Mouse (Mus musculus): ENCODE results near the gene 1700028K03Rik. TPM values are rescaled to one million over a fixed set of nuclear protein-coding genes. Genes with fewer than 3 reads are reported as not detected.

1700028K03Rik gene
- polyA plus RNA-seq, 1 experiment from 2014 or later = 0.48 TPM

- Histone ChIP-seq H3K4me1 (replicated peaks; ENCODE audit: control insufficient read depth, insufficient read depth, low read length) (no peaks in the 10 kb centered on the region), H3K4me2 (replicated peaks; ENCODE audit: low read depth, low read length) (no peak overlapping the region), H3K9ac (ENCODE audit: low read depth, low read length) (no peak overlapping the region), H3K27me3 (ENCODE audit: control insufficient read depth, insufficient read depth, low read length) (no peaks in the 10 kb centered on the region), H3K4me3 (ENCODE audit: low read depth, low read length) (no peak overlapping the region), H3K36me3 (ENCODE audit: control insufficient read depth, insufficient read depth, low read length) (no peaks in the 10 kb centered on the region), H3K9me3 (ENCODE audit: control insufficient read depth, low read length) (no peaks in the 10 kb centered on the region), H3K27ac (ENCODE audit: low read depth, low read length) (no peak overlapping the region)
- 89% methylated on average over 6 of the region's 6 CpGs for WGBS
- DNase-seq (ENCODE audit: low spot score) (no peak), ATAC-seq (ENCODE audit: low FRiP score) (no peak)
Measured at GRCm38 (mm10) chr5:107521386-107521785, 13.1 kb upstream of the 1700028K03Rik start.

- H3K9ac ChIP-seq (ENCODE audit: low read depth, low read length) = no peak overlapping the region
- H3K4me3 ChIP-seq (ENCODE audit: low read depth, low read length) = no peak overlapping the region
- H3K9me3 ChIP-seq (ENCODE audit: control insufficient read depth, low read length) = no peaks in the 10 kb centered on the region
- DNase-seq (ENCODE audit: low spot score) (no peak), ATAC-seq (ENCODE audit: low FRiP score) (no peak)
- no peak overlapping the region for H3K4me2 ChIP-seq (replicated peaks; ENCODE audit: low read depth, low read length)
- H3K4me1 ChIP-seq (replicated peaks; ENCODE audit: control insufficient read depth, insufficient read depth, low read length) = no peaks in the 10 kb centered on the region
- no peak overlapping the region for H3K27ac ChIP-seq (ENCODE audit: low read depth, low read length)
- H3K36me3 ChIP-seq (ENCODE audit: control insufficient read depth, insufficient read depth, low read length) = no peaks in the 10 kb centered on the region
- no peaks in the 10 kb centered on the region for H3K27me3 ChIP-seq (ENCODE audit: control insufficient read depth, insufficient read depth, low read length)
- WGBS = 89% methylated on average over 7 of the region's 7 CpGs
Measured at GRCm38 (mm10) chr5:107521897-107522296, 12.6 kb upstream of the 1700028K03Rik start.

GRCm38 (mm10) chr5:107524281-107524680 lies 10.2 kb upstream of the 1700028K03Rik start:
- ATAC-seq (ENCODE audit: low FRiP score) = no peak
- DNase-seq (ENCODE audit: low spot score) = no peak
- no peak overlapping the region for H3K4me3 ChIP-seq (ENCODE audit: low read depth, low read length)
- H3K4me2 ChIP-seq (replicated peaks; ENCODE audit: low read depth, low read length) = no peak overlapping the region
- H3K4me1 ChIP-seq (replicated peaks; ENCODE audit: control insufficient read depth, insufficient read depth, low read length) = no peaks in the 10 kb centered on the region
- WGBS = 88% methylated on average over 10 of the region's 10 CpGs
- no peak overlapping the region for H3K27ac ChIP-seq (ENCODE audit: low read depth, low read length)
- no peaks in the 10 kb centered on the region for H3K27me3 ChIP-seq (ENCODE audit: control insufficient read depth, insufficient read depth, low read length)
- no peaks in the 10 kb centered on the region for H3K36me3 ChIP-seq (ENCODE audit: control insufficient read depth, insufficient read depth, low read length)
- H3K9ac ChIP-seq (ENCODE audit: low read depth, low read length) = no peak overlapping the region
- H3K9me3 ChIP-seq (ENCODE audit: control insufficient read depth, low read length) = no peaks in the 10 kb centered on the region

- Histone ChIP-seq H3K27ac (ENCODE audit: low read depth, low read length) (no peak overlapping the region), H3K4me2 (replicated peaks; ENCODE audit: low read depth, low read length) (no peak overlapping the region), H3K27me3 (ENCODE audit: control insufficient read depth, insufficient read depth, low read length) (no peaks in the 10 kb centered on the region), H3K4me1 (replicated peaks; ENCODE audit: control insufficient read depth, insufficient read depth, low read length) (no peaks in the 10 kb centered on the region), H3K9me3 (ENCODE audit: control insufficient read depth, low read length) (no peaks in the 10 kb centered on the region), H3K36me3 (ENCODE audit: control insufficient read depth, insufficient read depth, low read length) (no peaks in the 10 kb centered on the region), H3K4me3 (ENCODE audit: low read depth, low read length) (no peak overlapping the region), H3K9ac (ENCODE audit: low read depth, low read length) (no peak overlapping the region)
- no peak for DNase-seq (ENCODE audit: low spot score)
- 92% methylated on average over 3 of the region's 3 CpGs for WGBS
- no peak for ATAC-seq (ENCODE audit: low FRiP score)
Measured at GRCm38 (mm10) chr5:107528856-107529255, 5.7 kb upstream of the 1700028K03Rik start.

- no peak for ATAC-seq (ENCODE audit: low FRiP score)
- WGBS = 73% methylated on average over 2 of the region's 2 CpGs
- H3K9me3 ChIP-seq (ENCODE audit: control insufficient read depth, low read length) = no peaks in the 10 kb centered on the region
- no peak overlapping the region for H3K9ac ChIP-seq (ENCODE audit: low read depth, low read length)
- no peak overlapping the region for H3K4me2 ChIP-seq (replicated peaks; ENCODE audit: low read depth, low read length)
- no peak overlapping the region for H3K4me3 ChIP-seq (ENCODE audit: low read depth, low read length)
- no peak overlapping the region for H3K27ac ChIP-seq (ENCODE audit: low read depth, low read length)
- no peak for DNase-seq (ENCODE audit: low spot score)
- no peaks in the 10 kb centered on the region for H3K36me3 ChIP-seq (ENCODE audit: control insufficient read depth, insufficient read depth, low read length)
- no peaks in the 10 kb centered on the region for H3K4me1 ChIP-seq (replicated peaks; ENCODE audit: control insufficient read depth, insufficient read depth, low read length)
- H3K27me3 ChIP-seq (ENCODE audit: control insufficient read depth, insufficient read depth, low read length) = no peaks in the 10 kb centered on the region
Measured at GRCm38 (mm10) chr5:107533590-107533989, 919 bp upstream of the 1700028K03Rik start.

- Histone ChIP-seq H3K9me3 (ENCODE audit: control insufficient read depth, low read length) (no peaks in the 10 kb centered on the region), H3K9ac (ENCODE audit: low read depth, low read length) (no peak overlapping the region), H3K4me3 (ENCODE audit: low read depth, low read length) (no peak overlapping the region), H3K27me3 (ENCODE audit: control insufficient read depth, insufficient read depth, low read length) (no peaks in the 10 kb centered on the region), H3K4me2 (replicated peaks; ENCODE audit: low read depth, low read length) (no peak overlapping the region), H3K36me3 (ENCODE audit: control insufficient read depth, insufficient read depth, low read length) (no peaks in the 10 kb centered on the region), H3K4me1 (replicated peaks; ENCODE audit: control insufficient read depth, insufficient read depth, low read length) (no peaks in the 10 kb centered on the region), H3K27ac (ENCODE audit: low read depth, low read length) (no peak overlapping the region)
- ATAC-seq (ENCODE audit: low FRiP score) (no peak), DNase-seq (ENCODE audit: low spot score) (no peak)
- WGBS = 29% methylated on average over 7 of the region's 7 CpGs
Measured at GRCm38 (mm10) chr5:107541696-107542095, 7.2 kb downstream of the 1700028K03Rik start.

GRCm38 (mm10) chr5:107545927-107546326 lies 11.4 kb downstream of the 1700028K03Rik start:
- no peaks in the 10 kb centered on the region for H3K36me3 ChIP-seq (ENCODE audit: control insufficient read depth, insufficient read depth, low read length)
- H3K9ac ChIP-seq (ENCODE audit: low read depth, low read length) = no peak overlapping the region
- no peak overlapping the region for H3K27ac ChIP-seq (ENCODE audit: low read depth, low read length)
- H3K9me3 ChIP-seq (ENCODE audit: control insufficient read depth, low read length) = no peaks in the 10 kb centered on the region
- H3K4me2 ChIP-seq (replicated peaks; ENCODE audit: low read depth, low read length) = no peak overlapping the region
- 87% methylated on average over 4 of the region's 4 CpGs for WGBS
- no peaks in the 10 kb centered on the region for H3K27me3 ChIP-seq (ENCODE audit: control insufficient read depth, insufficient read depth, low read length)
- H3K4me1 ChIP-seq (replicated peaks; ENCODE audit: control insufficient read depth, insufficient read depth, low read length) = no peaks in the 10 kb centered on the region
- ATAC-seq (ENCODE audit: low FRiP score) (no peak), DNase-seq (ENCODE audit: low spot score) (no peak)
- no peak overlapping the region for H3K4me3 ChIP-seq (ENCODE audit: low read depth, low read length)

GRCm38 (mm10) chr5:107547955-107548354 lies 13.4 kb downstream of the 1700028K03Rik start:
- Histone ChIP-seq H3K27me3 (ENCODE audit: control insufficient read depth, insufficient read depth, low read length) (no peaks in the 10 kb centered on the region), H3K9ac (ENCODE audit: low read depth, low read length) (no peak overlapping the region), H3K4me1 (replicated peaks; ENCODE audit: control insufficient read depth, insufficient read depth, low read length) (no peaks in the 10 kb centered on the region), H3K4me2 (replicated peaks; ENCODE audit: low read depth, low read length) (no peak overlapping the region), H3K36me3 (ENCODE audit: control insufficient read depth, insufficient read depth, low read length) (no peaks in the 10 kb centered on the region), H3K27ac (ENCODE audit: low read depth, low read length) (no peak overlapping the region), H3K4me3 (ENCODE audit: low read depth, low read length) (no peak overlapping the region), H3K9me3 (ENCODE audit: control insufficient read depth, low read length) (no peaks in the 10 kb centered on the region)
- WGBS = 91% methylated on average over 3 of the region's 3 CpGs
- no peak for ATAC-seq (ENCODE audit: low FRiP score)
- no peak for DNase-seq (ENCODE audit: low spot score)

- no peaks in the 10 kb centered on the region for H3K9me3 ChIP-seq (ENCODE audit: control insufficient read depth, low read length)
- no peak overlapping the region for H3K4me3 ChIP-seq (ENCODE audit: low read depth, low read length)
- H3K4me1 ChIP-seq (replicated peaks; ENCODE audit: control insufficient read depth, insufficient read depth, low read length) = no peaks in the 10 kb centered on the region
- DNase-seq (ENCODE audit: low spot score) (no peak), ATAC-seq (ENCODE audit: low FRiP score) (no peak)
- no peak overlapping the region for H3K4me2 ChIP-seq (replicated peaks; ENCODE audit: low read depth, low read length)
- no peak overlapping the region for H3K27ac ChIP-seq (ENCODE audit: low read depth, low read length)
- no peaks in the 10 kb centered on the region for H3K36me3 ChIP-seq (ENCODE audit: control insufficient read depth, insufficient read depth, low read length)
- no peaks in the 10 kb centered on the region for H3K27me3 ChIP-seq (ENCODE audit: control insufficient read depth, insufficient read depth, low read length)
- H3K9ac ChIP-seq (ENCODE audit: low read depth, low read length) = no peak overlapping the region
- 88% methylated on average over 3 of the region's 3 CpGs for WGBS
Measured at GRCm38 (mm10) chr5:107548444-107548843, 13.9 kb downstream of the 1700028K03Rik start.
